Comparison of ENCODE assay signal across 9 mouse cellular contexts in the genomic region with DNA sequence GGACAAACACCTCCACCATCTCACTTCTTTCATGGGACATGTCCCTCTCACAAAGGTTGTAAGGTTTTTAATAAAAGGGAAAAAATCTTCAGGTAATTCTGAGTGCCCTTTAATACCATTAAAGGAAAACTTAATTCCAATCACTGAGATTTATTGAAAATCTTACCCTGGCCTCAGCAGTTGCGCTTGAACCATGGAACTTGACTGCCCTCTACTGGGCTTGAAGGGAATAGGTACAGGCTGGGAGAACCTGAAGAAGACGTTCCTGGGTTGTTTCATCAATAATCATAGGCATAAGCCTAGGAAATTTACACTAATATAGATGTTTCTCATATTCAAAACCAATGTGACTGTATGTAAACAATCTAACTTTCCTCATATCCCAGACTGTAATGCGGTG.
DNase-seq lines count a peak whose midpoint lies in the region.
"Had no signal": no experiment of that assay in that cellular context is flagged by ENCODE, and none has a peak within 500 bp of the region (broad histone marks: within the 10 kb centered on the region; RNA-seq: fewer than 3 reads in every experiment).

No protein-coding gene starts in this region.

- H3K27me3 ChIP-seq in midbrain, embryonic 10.5 days (ENCODE audit: low read depth, poor library complexity, severe bottlenecking) = peaks cover 11% of the 10 kb centered on the region

- intact Hi-C loops in heart, postnatal 10 days (cut with DNase I) = loop anchor here (2.0 to 10.0 kb wide), 7 partner anchors 95 to 1500 kb away; partner anchors contain the start of gene Nr2f2

- no peak overlapping the region for H3K27ac ChIP-seq in midbrain, embryonic 10.5 days (replicated peaks)
- H3K27ac ChIP-seq: limb, embryonic 13.5 days had no signal

- H3K9me3 ChIP-seq in midbrain, embryonic 10.5 days (replicated peaks) = no peaks in the 10 kb centered on the region
- H3K9me3 ChIP-seq: limb, embryonic 13.5 days had no signal

- peak; percentile 50 for DNase-seq in gastrocnemius, adult 18-20 months (ENCODE audit: low spot score)
- DNase-seq in gastrocnemius, postnatal 4 days (ENCODE audit: low spot score in 2 of 2) = no peak
- peak; percentile 8 for DNase-seq in MN1 (ENCODE audit: low spot score)
- DNase-seq in cerebellum, postnatal 4 days (ENCODE audit: low spot score in 2 of 2) = peak; percentile 38 to 55
- DNase-seq in heart, postnatal 10 days = peak; percentile 51 to 73
- DNase-seq in layer of hippocampus, postnatal 10 days (ENCODE audit: low spot score in 2 of 2) = peak; percentile 70 to 74
- DNase-seq in midbrain, embryonic 10.5 days (ENCODE audit: low spot score) = peak; percentile 50
- DNase-seq in testis, postnatal 14 days (ENCODE audit: low spot score) = peak; percentile 5

- peaks cover 36% of the 10 kb centered on the region for H3K4me1 ChIP-seq in midbrain, embryonic 10.5 days

- WGBS in midbrain, embryonic 10.5 days = 14% methylated on average over 3 of the region's 3 CpGs

- no peak overlapping the region for H3K4me3 ChIP-seq in midbrain, embryonic 10.5 days
- H3K4me3 ChIP-seq: limb, embryonic 13.5 days had no signal

- H3K36me3 ChIP-seq in midbrain, embryonic 10.5 days = no peaks in the 10 kb centered on the region
- H3K36me3 ChIP-seq: limb, embryonic 13.5 days had no signal

Comparison
In these comparisons a context has a peak if more than half of its experiments do, and no peak if none do; other contexts are left out.
1. DNase-seq: peak in gastrocnemius, adult 18-20 months (single experiment), MN1 (single experiment), cerebellum, postnatal 4 days (2 of 2), heart, postnatal 10 days (2 of 2), layer of hippocampus, postnatal 10 days (2 of 2), midbrain, embryonic 10.5 days (single experiment) and testis, postnatal 14 days (single experiment); none in gastrocnemius, postnatal 4 days (0 of 2).